Mouse (Mus musculus) heart, postnatal 0 days (tissue): ENCODE results near the gene Prkch.

Source experiments
- CTCF ChIP-seq: IDR thresholded peaks from 2 replicates; pipeline ENCODE4 v1.5.1; 2016; ENCODE audit warnings: antibody characterized with exemption, control low read depth, low read depth
- EP300 ChIP-seq: IDR thresholded peaks from 2 replicates; pipeline ENCODE4 v1.6.1; 2016; ENCODE audit warnings: antibody characterized with exemption, low read depth

- no peak for TF ChIP-seq CTCF
- TF ChIP-seq EP300 = no peak
Measured at GRCm38 (mm10) chr12:73578141-73578540, 6.5 kb upstream of the Prkch start.
